Mouse (Mus musculus) frontal cortex, adult 2 months (tissue): ENCODE measurements around the gene Ror1. TPM values are rescaled to one million over a fixed set of nuclear protein-coding genes. Genes with fewer than 3 reads are reported as not detected.

Experiments
- DNase-seq, 2 experiments: peaks; one replicate each; pipeline ENCODE4 v3.0.0; 2022; ENCODE audit warnings: low spot score in 1 of 2; ENCODE audit errors: extremely low spot score in 1 of 2
- polyA plus RNA-seq: library from polyadenylated mRNA; depleted of rRNA; stranded (reverse); fragments of >200 nt; gene quantifications from 2 replicates; pipeline ENCODE4 v1.2.3, GENCODE M21; 2012

Gene Ror1
- polyA plus RNA-seq, 1 experiment, result 0.98 TPM

- no peak for DNase-seq
Measured at GRCm38 (mm10) chr4:100114148-100114547, 18.6 kb downstream of the Ror1 start.

DNA sequence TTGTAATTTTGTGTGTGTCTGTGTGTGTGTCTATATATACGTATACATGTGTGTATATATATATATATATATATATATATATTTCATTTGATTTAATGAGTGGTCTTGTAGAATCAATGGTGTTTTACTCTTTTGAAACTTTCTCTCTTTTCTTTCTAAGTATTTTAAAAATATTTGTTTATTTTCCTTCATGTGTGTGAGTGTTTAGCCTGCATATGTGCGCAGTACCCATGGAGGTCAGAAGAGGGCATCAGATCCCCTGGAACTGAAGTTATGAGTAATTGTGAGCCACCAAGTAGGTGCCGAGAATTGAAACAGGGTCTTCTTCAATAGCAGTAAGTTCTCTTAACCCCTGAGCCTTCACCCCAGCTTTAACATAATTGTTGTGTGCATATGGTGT is 20.8 kb downstream of the Ror1 start:
- no peak for DNase-seq

- no peak for DNase-seq
Measured at GRCm38 (mm10) chr4:100118676-100119075, 23.1 kb downstream of the Ror1 start.

DNA sequence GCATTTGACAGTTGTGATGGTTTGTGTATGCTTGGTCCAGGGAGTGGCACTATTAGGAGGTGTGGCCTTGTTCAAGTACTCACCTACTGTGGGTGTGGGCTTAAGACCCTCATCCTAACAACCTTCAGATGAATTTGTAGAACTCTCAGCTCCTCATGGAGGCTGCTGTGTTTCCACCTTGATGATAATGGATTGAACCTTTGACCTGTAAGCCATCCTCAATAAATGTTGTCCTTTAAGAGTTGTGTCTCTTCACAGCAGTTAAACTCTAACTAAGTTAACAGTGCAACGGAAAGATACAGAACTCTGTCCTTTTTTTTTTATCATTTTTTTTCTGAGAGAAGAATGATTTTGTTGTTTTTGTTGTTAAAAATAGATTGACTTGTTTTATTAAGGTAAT is 23.8 kb downstream of the Ror1 start:
- DNase-seq, result no peak

DNA sequence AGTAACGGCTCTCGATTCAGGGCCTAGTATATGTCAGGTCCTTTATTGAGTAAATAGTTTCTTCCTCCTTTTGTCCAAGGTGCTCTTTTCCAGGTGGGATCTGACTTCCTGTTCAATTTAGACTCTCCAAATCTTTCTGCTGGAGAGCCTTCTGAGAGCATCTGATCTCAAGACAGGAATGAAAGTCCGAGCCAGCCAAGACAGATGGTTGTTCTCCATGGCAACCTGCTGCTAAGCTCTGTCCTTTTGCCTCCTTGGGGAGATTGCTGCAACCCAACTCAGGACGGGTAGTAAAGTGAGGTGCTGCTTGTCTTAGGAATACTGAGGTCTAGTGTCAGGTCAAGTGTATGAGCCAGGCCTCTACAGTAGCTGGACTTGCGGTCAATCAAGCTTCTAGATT is 25.0 kb downstream of the Ror1 start:
- no peak for DNase-seq

DNA sequence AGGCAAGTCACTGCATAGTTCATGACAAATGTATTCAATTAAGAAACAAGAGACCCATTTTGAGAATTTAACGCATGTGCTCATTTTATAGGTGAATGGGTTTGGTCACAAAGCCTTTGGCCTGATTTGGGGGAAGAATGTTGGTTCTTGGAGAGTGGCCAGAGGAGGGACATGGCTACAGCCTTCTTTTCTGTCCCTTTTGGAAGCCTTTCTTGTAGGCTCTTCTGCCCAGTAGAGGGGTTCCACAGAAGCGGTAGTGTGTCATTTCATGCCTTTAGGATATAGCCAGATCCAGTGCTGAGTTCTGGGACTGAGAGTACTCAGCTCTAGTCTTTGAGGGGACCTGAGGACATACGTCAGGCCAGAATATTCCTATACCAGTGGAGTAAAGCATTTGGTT is 26.8 kb downstream of the Ror1 start:
- no peak for DNase-seq

DNA sequence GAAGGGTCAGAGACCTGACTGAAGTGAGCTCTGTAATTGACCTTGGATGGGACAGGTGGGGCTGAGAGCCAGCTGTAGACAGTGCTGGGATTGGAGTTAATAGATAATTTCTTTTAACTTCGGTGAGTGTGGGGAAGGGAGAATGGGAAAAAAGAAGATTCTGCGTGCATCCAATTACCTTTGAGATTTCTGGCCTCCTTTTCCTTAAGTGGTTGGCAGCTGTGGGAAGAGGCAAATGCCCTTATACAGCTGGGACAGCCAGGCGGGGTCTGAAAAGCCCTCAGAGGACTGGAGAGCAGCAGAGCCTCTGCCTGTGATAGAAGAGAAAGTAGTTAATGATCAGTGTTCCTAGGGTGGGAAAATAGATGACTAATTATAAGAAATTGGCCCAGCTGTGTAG is 27.9 kb downstream of the Ror1 start:
- DNase-seq, result no peak

GRCm38 (mm10) chr4:100124056-100124455 is 28.5 kb downstream of the Ror1 start:
- DNase-seq, result no peak

DNA sequence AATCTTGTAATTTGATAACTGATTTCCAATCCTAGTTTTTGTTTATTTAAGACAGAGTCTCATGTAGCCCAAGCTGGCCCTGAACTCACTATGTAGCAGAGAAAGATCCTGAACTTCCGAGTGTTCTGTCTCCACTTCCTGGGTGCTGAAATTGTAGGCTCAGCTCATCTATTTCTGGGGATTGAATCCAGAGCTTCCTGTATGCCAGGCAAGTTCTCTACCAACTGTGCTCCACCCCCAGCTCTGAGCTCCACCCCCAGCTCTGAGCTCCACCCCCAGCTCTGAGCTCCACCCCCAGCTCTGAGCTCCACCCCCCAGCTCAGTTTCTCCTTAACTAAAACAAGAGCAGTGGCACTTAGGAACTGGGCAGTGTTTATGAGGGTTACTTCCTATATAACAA is 29.3 kb downstream of the Ror1 start:
- DNase-seq, result no peak

DNA sequence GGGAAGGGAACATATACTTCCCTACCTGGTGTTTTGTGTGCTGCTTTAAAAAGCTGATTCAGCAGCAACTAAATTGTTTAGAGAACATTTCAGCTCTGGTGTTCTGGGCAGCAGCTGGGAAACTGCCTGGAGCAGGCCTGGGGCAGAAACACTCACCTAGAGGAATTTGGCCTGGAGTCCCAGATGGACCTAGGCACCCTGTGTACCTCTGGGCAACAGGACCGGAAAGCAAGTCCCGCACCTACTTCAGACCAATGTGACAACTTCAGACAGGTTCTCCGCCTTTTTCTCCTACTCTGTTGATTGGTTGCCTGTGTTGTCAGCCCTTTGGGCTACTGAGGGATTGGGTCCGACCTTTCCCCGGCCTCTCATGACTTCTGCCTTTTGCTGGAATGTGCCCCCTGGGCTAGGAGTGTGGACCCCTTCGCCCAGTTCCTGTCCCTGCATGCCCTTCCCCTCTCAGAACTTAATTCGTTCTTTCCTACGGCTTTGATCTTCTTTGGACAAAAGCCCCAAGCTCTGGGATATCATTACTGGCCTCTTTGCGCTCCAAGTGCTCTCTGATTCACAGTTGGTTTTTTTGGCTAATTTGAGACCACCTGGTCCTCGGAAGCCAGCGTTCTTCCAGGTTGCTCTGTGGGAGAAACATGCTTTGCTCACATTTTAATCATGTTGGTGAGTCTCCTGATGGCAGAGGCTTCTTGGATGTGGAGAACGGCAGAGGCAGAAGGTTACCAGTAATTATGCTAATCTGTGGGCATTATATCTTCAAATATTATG is 31.1 kb downstream of the Ror1 start:
- no peak for DNase-seq

- DNase-seq, result no peak
Measured at GRCm38 (mm10) chr4:100128026-100128922, 32.7 kb downstream of the Ror1 start.

GRCm38 (mm10) chr4:100129201-100129600 is 33.6 kb downstream of the Ror1 start:
- DNase-seq, result no peak

GRCm38 (mm10) chr4:100130771-100131475 is 35.3 kb downstream of the Ror1 start:
- DNase-seq, result peak in 1 of 2 experiments; percentile 10

- no peak for DNase-seq
Measured at GRCm38 (mm10) chr4:100131488-100131887, 35.9 kb downstream of the Ror1 start.

GRCm38 (mm10) chr4:100132261-100132660 is 36.7 kb downstream of the Ror1 start:
- DNase-seq, result no peak

DNA sequence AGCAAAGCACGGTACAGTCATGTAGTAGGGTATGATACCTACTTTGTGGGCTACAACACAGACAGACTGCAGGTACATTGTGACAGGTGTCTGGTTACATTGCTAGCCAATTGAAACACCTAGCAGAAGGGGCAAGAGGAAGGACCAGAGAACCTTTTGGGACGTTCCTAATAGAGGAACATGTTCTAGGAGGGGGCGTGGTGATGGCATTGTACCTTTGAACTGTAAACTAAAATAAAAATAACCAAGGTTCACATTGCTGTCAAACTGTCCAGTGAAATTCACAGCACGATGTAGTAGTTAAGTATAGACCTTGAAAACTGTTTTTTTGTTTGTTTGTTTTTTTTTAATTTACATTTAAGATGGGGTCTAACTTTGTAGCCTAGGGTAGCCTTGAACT is 40.5 kb downstream of the Ror1 start:
- no peak for DNase-seq

DNA sequence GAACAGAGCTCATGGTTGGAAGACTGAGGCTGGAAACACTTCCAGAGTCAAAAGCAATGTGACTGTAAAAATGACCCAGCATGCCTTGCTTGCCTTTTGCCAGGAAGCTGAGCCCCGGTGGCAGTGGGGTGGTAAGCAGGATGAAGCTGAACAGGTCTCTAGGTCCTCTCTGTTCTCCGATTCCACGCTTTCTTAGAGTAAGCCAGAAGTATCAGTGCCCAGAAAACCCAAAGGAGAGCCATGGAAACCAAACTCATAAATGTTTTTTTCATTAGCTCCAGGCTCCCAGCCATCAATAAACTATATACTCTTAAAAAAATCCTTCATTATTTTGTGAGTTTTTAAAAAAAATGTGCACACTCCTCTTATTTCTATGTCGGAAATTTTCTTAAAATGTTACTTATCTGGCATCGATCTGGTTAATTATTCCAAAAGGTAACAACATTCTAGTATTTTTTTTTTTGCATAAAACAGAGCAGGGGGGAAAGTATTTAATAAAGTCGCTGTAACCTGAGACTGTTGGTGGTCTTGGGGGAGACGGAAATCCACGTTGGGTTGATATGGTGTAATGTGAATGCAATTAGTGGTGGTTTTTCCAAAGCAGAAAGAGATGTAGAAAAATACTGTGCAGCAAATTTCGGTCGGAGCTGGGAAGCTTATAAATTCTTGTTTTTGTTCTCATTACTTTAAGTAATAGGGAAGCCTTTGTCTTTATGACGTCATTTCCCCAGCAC is 41.7 kb downstream of the Ror1 start:
- no peak for DNase-seq

DNA sequence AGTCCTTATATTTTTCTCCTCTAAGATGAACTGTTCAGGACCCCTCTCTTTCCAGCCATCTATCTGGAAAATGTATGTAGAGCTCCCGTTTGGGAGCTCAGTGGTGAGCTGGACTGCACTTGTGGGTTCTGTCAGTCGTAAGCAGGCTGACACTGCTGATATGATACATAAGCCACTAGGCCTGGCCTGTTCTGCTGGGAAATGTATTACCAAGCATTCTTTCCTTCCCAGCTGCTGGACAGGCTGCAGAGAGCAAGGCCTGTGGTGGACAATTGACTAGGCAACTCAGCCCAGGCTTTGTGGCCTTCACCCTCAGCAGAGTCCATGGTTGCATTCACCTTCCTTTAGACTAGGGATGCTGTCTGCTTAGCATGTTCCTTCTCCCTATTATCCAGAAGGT is 46.0 kb downstream of the Ror1 start:
- DNase-seq, result no peak

GRCm38 (mm10) chr4:100144744-100145143 is 49.2 kb downstream of the Ror1 start:
- DNase-seq, result no peak

DNA sequence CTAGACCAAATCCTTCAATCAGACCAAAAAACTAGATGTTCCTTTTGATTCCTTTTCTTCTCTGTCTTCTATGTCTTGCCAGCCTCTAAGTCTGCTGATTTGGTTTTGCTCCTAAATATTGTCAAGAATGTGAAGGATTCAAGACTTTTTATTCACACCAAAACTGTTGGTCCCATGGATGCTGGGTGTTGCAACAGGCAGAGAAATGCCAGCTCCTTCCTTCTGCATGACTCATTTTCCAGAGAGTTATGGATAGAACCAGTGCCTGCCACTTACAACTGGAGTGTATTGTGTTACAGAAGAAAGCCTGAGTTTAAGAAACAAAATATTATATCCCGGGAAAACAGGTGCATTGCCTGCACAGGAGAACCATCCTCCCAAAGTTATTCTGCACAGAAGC is 55.2 kb downstream of the Ror1 start:
- DNase-seq, result no peak
